Mouse (Mus musculus) small intestine, adult 2 months (tissue): ENCODE measurements around the gene Nfasc.

Source experiments
- CTCF ChIP-seq: fragments of 200-500 bp; IDR thresholded peaks from 2 replicates; pipeline ENCODE4 v1.5.1; 2012; ENCODE audit warnings: low read depth, mild to moderate bottlenecking, control low read depth, inconsistent platforms, low read length, moderate library complexity, mixed read lengths; ENCODE audit not compliant: insufficient replicate concordance, insufficient read length; ENCODE audit errors: extremely low read depth
- POLR2A ChIP-seq: fragments of 200-500 bp; IDR thresholded peaks from 2 replicates; pipeline ENCODE4 v1.6.1; 2012; ENCODE audit warnings: low read depth, mild to moderate bottlenecking, control low read depth, inconsistent platforms, low read length, moderate library complexity

GRCm38 (mm10) chr1:132771377-132771776, 29.8 kb upstream of the Nfasc start:
- no peak for TF ChIP-seq POLR2A
- TF ChIP-seq CTCF: peak; percentile 79; the same call in 1 of the 2 replicates
